Mouse (Mus musculus) cerebellum, adult 2 months (tissue): ENCODE measurements around the gene Capn1.
A peak's percentile ranks its signal among the peaks of the same experiment; 100 is the strongest.

Experiments
- CTCF ChIP-seq: fragments of 200-500 bp; IDR thresholded peaks from 2 replicates; pipeline ENCODE4 v1.5.1; 2011; ENCODE audit warnings: low read depth, mild to moderate bottlenecking, control low read depth, low read length, moderate library complexity, borderline replicate concordance; ENCODE audit not compliant: insufficient read depth
- POLR2A ChIP-seq: fragments of 200-500 bp; IDR thresholded peaks from 2 replicates; pipeline ENCODE4 v1.6.1; 2011; ENCODE audit warnings: low read length, control low read depth, borderline replicate concordance; ENCODE audit not compliant: insufficient read depth

- TF ChIP-seq CTCF = no peak
- TF ChIP-seq POLR2A = peak; percentile 78
Observed at GRCm38 (mm10) chr19:6046294-6047153, 30.8 kb upstream of the Capn1 start, which contains the start of gene Syvn1.
